Mouse (Mus musculus) liver, adult 2 months (tissue): Measurements from ENCODE around the gene Ubtf.

Experiments used
- CTCF ChIP-seq: fragments of 200-500 bp; IDR thresholded peaks from 2 replicates; pipeline ENCODE4 v1.5.1; 2011; ENCODE audit warnings: low read depth, low read length, control low read depth
- POLR2A ChIP-seq: fragments of 200-500 bp; IDR thresholded peaks from 2 replicates; pipeline ENCODE4 v1.6.1; 2011; ENCODE audit warnings: low read length, control low read depth; ENCODE audit not compliant: insufficient read depth; ENCODE audit errors: extremely low read depth

DNA sequence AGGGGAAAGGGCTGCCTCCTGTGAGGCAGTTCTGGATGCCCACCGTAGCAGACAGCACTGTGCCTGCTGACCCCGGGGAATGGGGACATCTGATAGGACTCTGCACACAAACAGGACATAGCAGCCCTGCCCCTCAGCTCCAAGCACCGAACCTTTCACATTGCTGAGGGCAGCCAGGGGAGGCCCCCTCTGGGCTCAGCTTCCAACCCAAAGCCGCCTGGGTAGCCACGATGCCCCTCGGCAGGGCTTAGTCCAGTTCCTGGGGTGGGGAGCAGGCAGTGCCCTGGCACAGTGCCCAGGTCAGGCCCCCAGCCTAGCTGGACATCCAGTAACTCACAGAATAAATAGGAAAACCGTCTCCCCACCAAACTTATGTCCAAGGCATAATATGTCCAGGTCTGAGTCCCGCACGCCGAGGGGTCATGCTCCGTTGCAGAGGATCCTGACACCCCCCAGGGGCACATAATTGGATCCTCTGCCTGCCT is 28.4 kb downstream of the Ubtf start:
- TF ChIP-seq POLR2A: no peak
- TF ChIP-seq CTCF: no peak
